Mouse (Mus musculus) myocyte (in vitro differentiated cells): ENCODE results near the gene Fars2. TPM values are rescaled to one million over a fixed set of nuclear protein-coding genes. Genes with fewer than 3 reads are reported as not detected.
"Not testable (repeated sequence)": the region's sequence is repeated elsewhere in the genome, so short reads cannot be mapped to it uniquely, and the experiment has no call there.

Experiments
- H3K27me3 ChIP-seq: one replicate; pipeline ENCODE4 v1.6.1; 2011; ENCODE audit not compliant: control insufficient read depth, insufficient read depth, insufficient read length
- H3K36me3 ChIP-seq: one replicate; pipeline ENCODE4 v1.6.1; 2011; ENCODE audit not compliant: control insufficient read depth, insufficient read depth
- H3K4me2 ChIP-seq: one replicate; pipeline ENCODE4 v1.6.1; 2011; ENCODE audit warnings: low read depth, control low read depth
- H3K4me3 ChIP-seq: one replicate; pipeline ENCODE4 v1.5.1; 2011; ENCODE audit warnings: mild to moderate bottlenecking, control low read depth, moderate library complexity
- H3K79me2 ChIP-seq: one replicate; pipeline ENCODE4 v1.6.1; 2011; ENCODE audit not compliant: control insufficient read depth, insufficient read depth
- H3ac ChIP-seq: one replicate; pipeline ENCODE4 v1.6.1; 2011; ENCODE audit not compliant: control insufficient read depth, insufficient read length
- CEBPB ChIP-seq: IDR thresholded peaks from 2 replicates; pipeline ENCODE4 v1.6.1; 2011; ENCODE audit warnings: mild to moderate bottlenecking, moderate library complexity; ENCODE audit not compliant: poor library complexity, insufficient read depth, severe bottlenecking
- E2F4 ChIP-seq: IDR thresholded peaks from one replicate; pipeline ENCODE4 v1.6.1; 2011; ENCODE audit warnings: mild to moderate bottlenecking, control low read depth, moderate library complexity; ENCODE audit not compliant: insufficient read depth
- MAX ChIP-seq: IDR thresholded peaks from one replicate; pipeline ENCODE4 v1.6.1; 2011; ENCODE audit warnings: low read depth, mild to moderate bottlenecking, control low read depth
- MYOD1 ChIP-seq, 3 experiments: IDR thresholded peaks; one replicate each; pipeline ENCODE4 v1.6.1; 2011; ENCODE audit warnings: control low read depth in 2 of 3, low read depth in 2 of 3, mild to moderate bottlenecking in 2 of 3, moderate library complexity in 1 of 3; ENCODE audit not compliant: insufficient read length in 2 of 3, control insufficient read depth in 1 of 3
- MYOG ChIP-seq, 3 experiments: IDR thresholded peaks; one replicate each; pipeline ENCODE4 v1.6.1; 2011; ENCODE audit warnings: control low read depth in 2 of 3, low read depth in 2 of 3, mild to moderate bottlenecking in 2 of 3; ENCODE audit not compliant: insufficient read length in 2 of 3, control insufficient read depth in 1 of 3, insufficient read depth in 1 of 3
- POLR2A ChIP-seq: IDR thresholded peaks from one replicate; pipeline ENCODE4 v1.6.1; 2011; ENCODE audit warnings: low read depth, mild to moderate bottlenecking, control low read depth, moderate library complexity; ENCODE audit not compliant: insufficient read length
- POLR2AphosphoS2 ChIP-seq: IDR thresholded peaks from one replicate; pipeline ENCODE4 v1.6.1; 2011; ENCODE audit warnings: low read depth, control low read depth; ENCODE audit not compliant: insufficient read length
- REST ChIP-seq: IDR thresholded peaks from one replicate; pipeline ENCODE4 v1.6.1; 2011; ENCODE audit warnings: mild to moderate bottlenecking, control low read depth, moderate library complexity; ENCODE audit not compliant: insufficient read depth, insufficient read length
- SRF ChIP-seq: IDR thresholded peaks from one replicate; pipeline ENCODE4 v1.6.1; 2011; ENCODE audit warnings: low read depth; ENCODE audit not compliant: control insufficient read depth, insufficient read length
- TCF12 ChIP-seq: IDR thresholded peaks from one replicate; pipeline ENCODE4 v1.6.1; 2011; ENCODE audit warnings: mild to moderate bottlenecking, control low read depth; ENCODE audit not compliant: poor library complexity, insufficient read depth, severe bottlenecking
- TCF3 ChIP-seq: IDR thresholded peaks from one replicate; pipeline ENCODE4 v1.6.1; 2011; ENCODE audit warnings: low read depth, control low read depth; ENCODE audit not compliant: insufficient read length
- USF1 ChIP-seq: IDR thresholded peaks from one replicate; pipeline ENCODE4 v1.6.1; 2011; ENCODE audit warnings: low read depth, mild to moderate bottlenecking, control low read depth, moderate library complexity
- polyA plus RNA-seq: library from polyadenylated mRNA; unstranded; fragments of >200 nt; fragmentation: generic; extraction: Trizol; gene quantifications from one replicate; pipeline ENCODE4 v1.2.1, GENCODE M21; 2012; ENCODE audit warnings: missing spikeins

Fars2 gene
- polyA plus RNA-seq, 1 experiment = 53.6 TPM

- Histone ChIP-seq H3ac (no peak overlapping the region), H3K4me2 (no peak overlapping the region), H3K36me3 (no peaks in the 10 kb centered on the region), H3K4me3 (no peak overlapping the region), H3K27me3 (no peaks in the 10 kb centered on the region), H3K79me2 (no peaks in the 10 kb centered on the region)
- TF ChIP-seq POLR2AphosphoS2 = no peak
- no peak for TF ChIP-seq MAX
- no peak for TF ChIP-seq REST
- TF ChIP-seq MYOG (IDR thresholded peaks at IDR 0.05; ENCODE audit: control insufficient read depth in 1 of 3, insufficient read depth in 1 of 3, insufficient read length in 2 of 3, low read depth in 2 of 3) = no peak
- no peak for TF ChIP-seq SRF
- TF ChIP-seq CEBPB = no peak
- no peak for TF ChIP-seq POLR2A
- TF ChIP-seq TCF3 = no peak
- TF ChIP-seq USF1 = no peak
- no peak for TF ChIP-seq E2F4
- TF ChIP-seq TCF12 = no peak
- TF ChIP-seq MYOD1 (IDR thresholded peaks at IDR 0.05; ENCODE audit: control insufficient read depth in 1 of 3, insufficient read length in 2 of 3, low read depth in 2 of 3) = no peak
Observed at GRCm38 (mm10) chr13:36163411-36163810, 46.2 kb downstream of the Fars2 start.

GRCm38 (mm10) chr13:36163898-36164297, 46.7 kb downstream of the Fars2 start:
- Histone ChIP-seq H3ac (no peak overlapping the region), H3K4me2 (no peak overlapping the region), H3K36me3 (no peaks in the 10 kb centered on the region), H3K4me3 (no peak overlapping the region), H3K27me3 (no peaks in the 10 kb centered on the region), H3K79me2 (no peaks in the 10 kb centered on the region)
- TF ChIP-seq TCF12 = no peak
- no peak for TF ChIP-seq SRF
- TF ChIP-seq MAX = no peak
- TF ChIP-seq POLR2AphosphoS2 = no peak
- TF ChIP-seq CEBPB = no peak
- TF ChIP-seq POLR2A = no peak
- no peak for TF ChIP-seq REST
- TF ChIP-seq TCF3 = no peak
- no peak for TF ChIP-seq USF1
- TF ChIP-seq MYOG (IDR thresholded peaks at IDR 0.05; ENCODE audit: control insufficient read depth in 1 of 3, insufficient read depth in 1 of 3, insufficient read length in 2 of 3, low read depth in 2 of 3) = no peak
- TF ChIP-seq E2F4 = no peak
- TF ChIP-seq MYOD1 (IDR thresholded peaks at IDR 0.05; ENCODE audit: control insufficient read depth in 1 of 3, insufficient read length in 2 of 3, low read depth in 2 of 3) = no peak

GRCm38 (mm10) chr13:36172981-36173380, 55.8 kb downstream of the Fars2 start:
- not testable (repeated sequence) for H3K36me3 ChIP-seq, H3K4me3 ChIP-seq, H3K79me2 ChIP-seq, H3ac ChIP-seq, H3K4me2 ChIP-seq, H3K27me3 ChIP-seq

GRCm38 (mm10) chr13:36174101-36174500, 56.9 kb downstream of the Fars2 start:
- Histone ChIP-seq H3ac (no peak overlapping the region), H3K27me3 (no peaks in the 10 kb centered on the region), H3K79me2 (no peaks in the 10 kb centered on the region), H3K4me3 (no peak overlapping the region), H3K36me3 (no peaks in the 10 kb centered on the region), H3K4me2 (no peak overlapping the region)
- TF ChIP-seq MYOD1 (IDR thresholded peaks at IDR 0.05; ENCODE audit: control insufficient read depth in 1 of 3, insufficient read length in 2 of 3, low read depth in 2 of 3) (no peak), SRF (no peak), MAX (no peak), POLR2AphosphoS2 (no peak), USF1 (no peak), POLR2A (no peak), REST (no peak), TCF12 (no peak), CEBPB (no peak), E2F4 (no peak), TCF3 (no peak), MYOG (IDR thresholded peaks at IDR 0.05; ENCODE audit: control insufficient read depth in 1 of 3, insufficient read depth in 1 of 3, insufficient read length in 2 of 3, low read depth in 2 of 3) (no peak)

- Histone ChIP-seq H3K79me2 (no peaks in the 10 kb centered on the region), H3K4me2 (no peak overlapping the region), H3K4me3 (no peak overlapping the region), H3ac (no peak overlapping the region), H3K27me3 (no peaks in the 10 kb centered on the region), H3K36me3 (no peaks in the 10 kb centered on the region)
- no peak for TF ChIP-seq POLR2AphosphoS2
- TF ChIP-seq REST = no peak
- no peak for TF ChIP-seq TCF3
- TF ChIP-seq MYOD1 (IDR thresholded peaks at IDR 0.05; ENCODE audit: control insufficient read depth in 1 of 3, insufficient read length in 2 of 3, low read depth in 2 of 3) = no peak
- TF ChIP-seq E2F4 = no peak
- TF ChIP-seq TCF12 = no peak
- TF ChIP-seq CEBPB = no peak
- TF ChIP-seq USF1 = no peak
- no peak for TF ChIP-seq MYOG (IDR thresholded peaks at IDR 0.05; ENCODE audit: control insufficient read depth in 1 of 3, insufficient read depth in 1 of 3, insufficient read length in 2 of 3, low read depth in 2 of 3)
- no peak for TF ChIP-seq MAX
- no peak for TF ChIP-seq POLR2A
- no peak for TF ChIP-seq SRF
Observed at GRCm38 (mm10) chr13:36174772-36175171, 57.6 kb downstream of the Fars2 start.
